Mouse (Mus musculus): ENCODE results near the gene Ubox5.

DNA sequence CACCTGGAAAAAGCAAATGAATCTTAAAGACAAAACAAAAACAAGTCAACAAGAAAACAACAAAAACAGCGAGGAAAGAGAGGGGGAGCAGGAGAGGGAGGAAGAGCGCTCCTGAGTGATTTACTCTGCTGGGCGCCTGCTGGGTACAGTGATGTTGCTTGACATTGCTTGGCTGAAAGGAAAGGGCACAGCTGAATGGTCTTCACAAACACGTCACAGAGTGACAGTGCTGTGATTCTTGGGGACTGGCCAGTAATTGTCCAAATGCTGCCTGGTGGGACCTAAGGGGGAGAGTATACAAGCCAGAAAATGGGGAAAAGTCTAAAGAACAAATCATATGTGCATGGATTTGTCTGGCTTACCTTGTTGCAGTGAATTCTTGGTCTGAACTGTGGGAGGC is 27.6 kb downstream of the Ubox5 start:
- TF ChIP-seq CTCF (conservative IDR thresholded peaks at IDR 0.05; ENCODE audit: low read length) (no peak), POU5F1 (IDR thresholded peaks at IDR 0.05; ENCODE audit: borderline replicate concordance, low read length) (no peak)

Measured in E14TG2a.4 (cell line).